Mouse (Mus musculus) liver, adult 2 months (tissue): ENCODE measurements around the gene Kif26b. TPM values are rescaled to one million over a fixed set of nuclear protein-coding genes. Genes with fewer than 3 reads are reported as not detected.

Source experiments
- DNase-seq: peaks from one replicate; pipeline ENCODE4 v3.0.0-alpha.2; 2011; ENCODE audit warnings: low read depth, low spot score; ENCODE audit errors: extremely low read depth
- H3K27ac ChIP-seq: fragments of 200-500 bp; replicated peaks from 2 replicates; pipeline ENCODE4 v1.5.1; 2012; ENCODE audit warnings: low read depth, mild to moderate bottlenecking, control low read depth, inconsistent platforms, low read length; ENCODE audit not compliant: insufficient read depth
- H3K27me3 ChIP-seq: fragments of 200-500 bp; 2 replicates; pipeline ENCODE4 v1.6.1; 2012; ENCODE audit warnings: mild to moderate bottlenecking, moderate library complexity, low read length, inconsistent platforms; ENCODE audit not compliant: control insufficient read depth, insufficient read depth
- H3K36me3 ChIP-seq: fragments of 200-500 bp; 2 replicates; pipeline ENCODE4 v1.6.1; 2012; ENCODE audit warnings: low read length, inconsistent platforms; ENCODE audit not compliant: control insufficient read depth, insufficient read depth
- H3K4me1 ChIP-seq: fragments of 200-500 bp; 2 replicates; pipeline ENCODE4 v1.6.1; 2011; ENCODE audit warnings: low read length; ENCODE audit not compliant: control insufficient read depth, insufficient read depth
- H3K4me3 ChIP-seq: fragments of 200-500 bp; 2 replicates; pipeline ENCODE4 v1.5.1; 2011; ENCODE audit warnings: low read depth, mild to moderate bottlenecking, control low read depth, low read length, moderate library complexity; ENCODE audit not compliant: insufficient read depth
- H3K79me2 ChIP-seq: fragments of 200-500 bp; 2 replicates; pipeline ENCODE4 v1.6.1; 2012; ENCODE audit warnings: inconsistent platforms, mild to moderate bottlenecking, low read length, moderate library complexity; ENCODE audit not compliant: control insufficient read depth, insufficient read depth
- H3K9ac ChIP-seq: fragments of 200-500 bp; 2 replicates; pipeline ENCODE4 v1.6.1; 2012; ENCODE audit warnings: low read depth, mild to moderate bottlenecking, control low read depth, inconsistent platforms, low read length
- CTCF ChIP-seq: fragments of 200-500 bp; IDR thresholded peaks from 2 replicates; pipeline ENCODE4 v1.5.1; 2011; ENCODE audit warnings: low read depth, low read length, control low read depth
- POLR2A ChIP-seq: fragments of 200-500 bp; IDR thresholded peaks from 2 replicates; pipeline ENCODE4 v1.6.1; 2011; ENCODE audit warnings: low read length, control low read depth; ENCODE audit not compliant: insufficient read depth; ENCODE audit errors: extremely low read depth
- WGBS: fragments of 180-500 bp; shearing (Covaris S2); methylation state at CpG from one replicate; pipeline ENCODE4 v1.1.7; 2018; 5-methylcytosine and 5-hydroxymethylcytosine counted together
- polyA plus RNA-seq: library from polyadenylated mRNA; depleted of rRNA; stranded (reverse); fragments of >200 nt; gene quantifications from 2 replicates; pipeline ENCODE4 v1.2.3, GENCODE M21; 2012
- total RNA-seq: library from RNA; depleted of rRNA; stranded (reverse); fragments of >200 nt; gene quantifications from 2 replicates; pipeline ENCODE4 v1.2.3, GENCODE M21; 2014

The Kif26b gene
- total and polyA plus RNA-seq, 2 experiments = 0.10 to 0.28 TPM

DNA sequence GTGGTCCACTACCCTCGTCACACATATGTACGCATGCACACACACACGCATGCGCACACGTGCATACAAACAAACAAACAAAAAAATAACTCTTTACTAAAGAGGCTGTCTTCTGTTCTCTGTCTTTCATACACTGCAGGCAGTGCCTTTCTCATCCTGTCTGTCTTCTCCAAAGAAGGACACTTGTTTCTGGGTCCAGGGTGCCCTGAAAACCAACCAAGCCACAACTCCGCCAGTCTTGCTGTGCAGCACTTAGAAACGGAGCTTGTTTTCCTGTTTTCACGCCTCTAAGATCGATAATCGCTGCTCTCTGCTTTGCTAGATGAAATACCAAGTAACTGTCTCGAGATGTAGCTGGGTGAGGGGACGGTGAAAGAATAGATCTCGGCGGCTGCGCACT, 82.6 kb downstream of the Kif26b start:
- Histone ChIP-seq H3K4me3 (no peak overlapping the region), H3K4me1 (no peaks in the 10 kb centered on the region), H3K36me3 (no peaks in the 10 kb centered on the region), H3K27me3 (no peaks in the 10 kb centered on the region), H3K79me2 (no peaks in the 10 kb centered on the region), H3K27ac (no peak overlapping the region), H3K9ac (no peak overlapping the region)
- no peak for DNase-seq
- TF ChIP-seq POLR2A = no peak
- TF ChIP-seq CTCF = no peak
- 83% methylated on average over 15 of the region's 15 CpGs for WGBS

DNA sequence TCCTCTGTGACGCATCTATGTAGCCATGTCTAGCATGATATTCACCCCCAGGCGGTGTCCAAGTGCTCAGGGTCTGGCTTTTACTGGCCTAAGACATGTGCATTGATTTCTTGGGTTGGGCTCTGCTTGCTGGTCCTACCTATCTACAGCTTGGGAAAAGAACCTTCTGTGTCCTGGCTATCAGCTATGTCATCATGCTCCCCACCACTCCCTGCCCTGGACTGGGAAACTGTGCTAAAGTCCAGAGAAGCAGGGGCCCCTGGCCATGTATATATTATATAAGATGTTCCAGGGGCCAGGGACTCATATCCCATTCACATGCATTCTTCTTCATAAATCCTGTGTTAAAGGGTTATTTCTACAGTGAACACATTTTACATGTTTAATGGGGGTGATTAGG, 92.4 kb downstream of the Kif26b start:
- Histone ChIP-seq H3K27ac (no peak overlapping the region), H3K9ac (no peak overlapping the region), H3K27me3 (no peaks in the 10 kb centered on the region), H3K4me3 (no peak overlapping the region), H3K4me1 (no peaks in the 10 kb centered on the region), H3K79me2 (no peaks in the 10 kb centered on the region), H3K36me3 (no peaks in the 10 kb centered on the region)
- WGBS = 99% methylated on average over 2 of the region's 2 CpGs
- TF ChIP-seq POLR2A = no peak
- no peak for TF ChIP-seq CTCF
- no peak for DNase-seq

DNA sequence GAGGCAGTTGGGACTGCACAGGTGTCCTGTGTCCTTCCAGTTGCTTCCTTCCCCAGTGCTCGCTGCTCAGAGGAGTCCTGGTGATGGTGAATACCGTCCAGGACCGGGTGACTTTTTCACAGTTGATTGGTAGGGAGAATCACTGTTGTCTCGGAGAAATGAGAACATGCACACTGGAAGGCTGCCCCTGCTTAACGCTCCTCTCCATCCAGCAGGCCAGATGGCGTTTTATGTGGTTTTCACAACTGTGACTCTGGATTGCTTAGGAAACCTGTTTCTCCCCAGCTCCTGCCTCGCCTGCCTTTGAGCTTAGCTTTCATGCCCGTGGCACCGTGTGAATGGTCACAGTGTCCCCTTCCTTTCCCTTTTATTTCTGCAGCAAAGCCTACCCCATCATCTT, 95.0 kb downstream of the Kif26b start:
- no peak for TF ChIP-seq POLR2A
- no peak for TF ChIP-seq CTCF
- Histone ChIP-seq H3K79me2 (no peaks in the 10 kb centered on the region), H3K36me3 (no peaks in the 10 kb centered on the region), H3K4me1 (no peaks in the 10 kb centered on the region), H3K27me3 (no peaks in the 10 kb centered on the region), H3K27ac (no peak overlapping the region), H3K4me3 (no peak overlapping the region), H3K9ac (no peak overlapping the region)
- WGBS = 81% methylated on average over 9 of the region's 9 CpGs
- no peak for DNase-seq

DNA sequence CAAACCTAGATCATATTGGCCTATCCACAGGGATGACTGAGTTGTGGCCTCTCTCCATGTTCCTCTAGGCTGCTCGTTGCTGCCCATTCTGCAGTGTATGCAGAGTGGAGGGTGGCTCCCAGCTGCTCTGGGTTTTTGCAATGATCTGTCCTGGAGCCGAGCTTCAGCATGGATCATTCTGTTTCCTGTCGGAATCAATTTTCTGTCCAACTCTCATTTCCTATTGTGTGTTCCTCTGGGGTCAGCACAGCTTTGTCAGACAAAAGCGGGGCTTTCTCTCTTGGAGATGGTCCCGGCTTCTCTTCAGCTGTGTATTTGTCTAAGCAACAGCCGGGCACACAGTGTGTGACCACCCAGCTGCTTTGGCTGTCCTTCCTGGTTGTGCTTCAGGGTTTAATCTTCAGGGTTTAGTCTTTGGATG, 98.0 kb downstream of the Kif26b start:
- Histone ChIP-seq H3K27me3 (no peaks in the 10 kb centered on the region), H3K36me3 (no peaks in the 10 kb centered on the region), H3K79me2 (no peaks in the 10 kb centered on the region), H3K4me1 (no peaks in the 10 kb centered on the region), H3K27ac (no peak overlapping the region), H3K4me3 (no peak overlapping the region), H3K9ac (no peak overlapping the region)
- TF ChIP-seq CTCF (no peak), POLR2A (no peak)
- WGBS = 58% methylated on average over 6 of the region's 6 CpGs
- no peak for DNase-seq

DNA sequence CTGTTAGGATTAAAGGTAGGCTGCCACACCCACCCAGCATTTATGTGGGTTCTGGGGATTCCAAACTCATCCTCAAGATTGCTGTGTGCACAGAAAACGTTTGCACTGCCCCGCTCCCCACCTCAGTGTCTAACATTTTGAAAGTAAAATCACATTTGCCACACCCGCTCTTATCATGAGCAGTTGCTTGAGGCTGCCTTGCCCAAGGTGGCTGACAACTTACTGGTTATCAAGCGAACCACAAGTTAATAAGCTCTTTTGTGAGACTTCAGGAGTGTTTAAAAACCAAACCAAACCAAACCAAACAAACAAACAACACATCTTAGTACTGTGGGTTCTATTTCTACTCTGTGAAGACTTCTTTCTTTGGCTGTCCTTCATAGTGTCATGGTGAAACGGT, 101.1 kb downstream of the Kif26b start:
- no peaks in the 10 kb centered on the region for H3K36me3 ChIP-seq
- 81% methylated on average over 5 of the region's 5 CpGs for WGBS
- no peak overlapping the region for H3K4me3 ChIP-seq
- no peaks in the 10 kb centered on the region for H3K4me1 ChIP-seq
- no peak for DNase-seq
- H3K27ac ChIP-seq = no peak overlapping the region
- no peak overlapping the region for H3K9ac ChIP-seq
- H3K79me2 ChIP-seq = no peaks in the 10 kb centered on the region
- H3K27me3 ChIP-seq = no peaks in the 10 kb centered on the region; the same call in 1 of the 2 replicates
- TF ChIP-seq POLR2A = no peak
- no peak for TF ChIP-seq CTCF

DNA sequence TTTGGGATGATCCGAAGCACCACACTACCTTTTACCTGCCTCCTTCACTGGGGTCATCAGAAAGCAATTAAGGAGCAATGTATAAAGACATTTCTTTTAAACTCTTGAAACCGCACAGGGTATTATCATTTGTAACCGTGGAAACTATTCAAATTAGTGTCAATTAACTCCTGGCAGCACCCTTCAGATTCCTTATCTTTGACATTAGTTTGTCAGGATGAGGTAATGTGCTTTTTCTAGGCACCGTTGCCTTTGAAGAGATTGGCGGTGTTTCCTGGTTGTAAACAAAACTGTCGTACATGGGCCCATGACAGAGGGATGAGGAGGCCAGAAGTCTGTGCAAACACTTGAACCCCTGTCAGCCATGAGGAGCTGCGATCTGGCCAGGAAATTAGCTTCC, 102.9 kb downstream of the Kif26b start:
- no peak overlapping the region for H3K27ac ChIP-seq
- no peaks in the 10 kb centered on the region for H3K36me3 ChIP-seq
- H3K4me3 ChIP-seq = no peak overlapping the region
- no peaks in the 10 kb centered on the region; the same call in 1 of the 2 replicates for H3K27me3 ChIP-seq
- no peak for TF ChIP-seq CTCF
- no peak for TF ChIP-seq POLR2A
- DNase-seq = peak; percentile 19
- no peaks in the 10 kb centered on the region for H3K79me2 ChIP-seq
- H3K9ac ChIP-seq = no peak overlapping the region
- WGBS = 25% methylated on average over 7 of the region's 7 CpGs
- H3K4me1 ChIP-seq = no peaks in the 10 kb centered on the region
